Mouse (Mus musculus) lung, adult 2 months (tissue): ENCODE results near the gene Ranbp1. TPM values are rescaled to one million over a fixed set of nuclear protein-coding genes. Genes with fewer than 3 reads are reported as not detected.
"Not testable (repeated sequence)": the region's sequence is repeated elsewhere in the genome, so short reads cannot be mapped to it uniquely, and the experiment has no call there.

Experiments
- DNase-seq: peaks from one replicate; pipeline ENCODE4 v3.0.0; 2022
- H3K4me1 ChIP-seq: fragments of 200-500 bp; 2 replicates; pipeline ENCODE4 v1.6.1; 2011; ENCODE audit warnings: low read length; ENCODE audit not compliant: control insufficient read depth, insufficient read depth
- H3K4me3 ChIP-seq: fragments of 200-500 bp; replicated peaks from 2 replicates; pipeline ENCODE3; 2011; ENCODE audit warnings: low read depth, mild to moderate bottlenecking, control low read depth, low read length; ENCODE audit errors: extremely low read depth
- CTCF ChIP-seq: fragments of 200-500 bp; IDR thresholded peaks from 2 replicates; pipeline ENCODE4 v1.5.1; 2011; ENCODE audit warnings: mild to moderate bottlenecking, low read length, control low read depth; ENCODE audit not compliant: insufficient read depth
- POLR2A ChIP-seq: fragments of 200-500 bp; IDR thresholded peaks from 2 replicates; pipeline ENCODE4 v1.6.1; 2011; ENCODE audit warnings: low read depth, mild to moderate bottlenecking, control low read depth, low read length, borderline replicate concordance; ENCODE audit errors: extremely low read depth
- WGBS: fragments of 180-500 bp; shearing (Covaris S2); methylation state at CpG from one replicate; pipeline ENCODE4 v1.1.7; 2018; 5-methylcytosine and 5-hydroxymethylcytosine counted together
- polyA plus RNA-seq: library from polyadenylated mRNA; depleted of rRNA; stranded (reverse); fragments of >200 nt; gene quantifications from 2 replicates; pipeline ENCODE4 v1.2.3, GENCODE M21; 2012

The Ranbp1 gene
- polyA plus RNA-seq, 1 experiment = 31.5 TPM

GRCm38 (mm10) chr16:18211417-18212171 is 36.9 kb downstream of the Ranbp1 start:
- TF ChIP-seq CTCF = peak; percentile 97
- TF ChIP-seq POLR2A = no peak
- peak; percentile 82 for DNase-seq
- no peaks in the 10 kb centered on the region for H3K4me1 ChIP-seq
- H3K4me3 ChIP-seq = no peak overlapping the region
- 45% methylated on average over 10 of the region's 10 CpGs for WGBS

- WGBS = 15% methylated on average over 8 of the region's 8 CpGs
- TF ChIP-seq CTCF = peak; percentile 82
- TF ChIP-seq POLR2A = no peak
- H3K4me3 ChIP-seq = no peak overlapping the region
- H3K4me1 ChIP-seq = no peaks in the 10 kb centered on the region
- peak; percentile 55 for DNase-seq
Observed at GRCm38 (mm10) chr16:18210701-18211416, 37.7 kb downstream of the Ranbp1 start.

GRCm38 (mm10) chr16:18203430-18204091 is 45.0 kb downstream of the Ranbp1 start:
- 59% methylated on average over 7 of the region's 7 CpGs for WGBS
- Histone ChIP-seq H3K4me1 (no peaks in the 10 kb centered on the region), H3K4me3 (no peak overlapping the region)
- no peak for TF ChIP-seq CTCF
- no peak for TF ChIP-seq POLR2A
- DNase-seq = no peak

GRCm38 (mm10) chr16:18202061-18202460 is 46.5 kb downstream of the Ranbp1 start:
- Histone ChIP-seq H3K4me1 (no peaks in the 10 kb centered on the region), H3K4me3 (no peak overlapping the region)
- TF ChIP-seq CTCF (no peak), POLR2A (no peak)
- DNase-seq = no peak
- WGBS = 82% methylated on average over 1 of the region's 1 CpGs

GRCm38 (mm10) chr16:18201620-18202019 is 46.9 kb downstream of the Ranbp1 start:
- no peak for DNase-seq
- Histone ChIP-seq H3K4me3 (no peak overlapping the region), H3K4me1 (no peaks in the 10 kb centered on the region)
- 40% methylated on average over 1 of the region's 1 CpGs for WGBS
- TF ChIP-seq CTCF = no peak
- TF ChIP-seq POLR2A = no peak

- DNase-seq = no peak
- no peak for TF ChIP-seq POLR2A
- TF ChIP-seq CTCF = no peak
- H3K4me1 ChIP-seq = no peaks in the 10 kb centered on the region
- 54% methylated on average over 2 of the region's 2 CpGs for WGBS
- H3K4me3 ChIP-seq = no peak overlapping the region
Observed at GRCm38 (mm10) chr16:18200062-18200461, 48.5 kb downstream of the Ranbp1 start.

GRCm38 (mm10) chr16:18198365-18199098 is 50.0 kb downstream of the Ranbp1 start:
- TF ChIP-seq POLR2A (no peak), CTCF (no peak)
- WGBS = 80% methylated on average over 10 of the region's 10 CpGs

GRCm38 (mm10) chr16:18197881-18198280 is 50.7 kb downstream of the Ranbp1 start:
- H3K4me1 ChIP-seq = no peaks in the 10 kb centered on the region
- 76% methylated on average over 6 of the region's 6 CpGs for WGBS
- H3K4me3 ChIP-seq = no peak overlapping the region
- DNase-seq = no peak
- TF ChIP-seq POLR2A = no peak
- no peak for TF ChIP-seq CTCF

More at GRCm38 (mm10) chr16:18198365-18199098, 50.0 kb downstream of the Ranbp1 start:
- DNase-seq = no peak
- no peaks in the 10 kb centered on the region for H3K4me1 ChIP-seq
- no peak overlapping the region for H3K4me3 ChIP-seq

GRCm38 (mm10) chr16:18195561-18195960 is 53.0 kb downstream of the Ranbp1 start:
- not testable (repeated sequence) for H3K4me1 ChIP-seq, H3K4me3 ChIP-seq, DNase-seq
- WGBS = 55% methylated on average over 3 of the region's 3 CpGs
